Mouse (Mus musculus) forebrain, embryonic 10.5 days (tissue): ENCODE results near the gene Gm5678. TPM values are rescaled to one million over a fixed set of nuclear protein-coding genes. Genes with fewer than 3 reads are reported as not detected.
A peak's percentile ranks its signal among the peaks of the same experiment; 100 is the strongest.
"Not testable (repeated sequence)": the region's sequence is repeated elsewhere in the genome, so short reads cannot be mapped to it uniquely, and the experiment has no call there.

Source experiments
- DNase-seq: peaks from one replicate; pipeline ENCODE4 v3.0.0-alpha.2; 2017; ENCODE audit warnings: low spot score; ENCODE audit errors: extremely low spot score
- H3K27ac ChIP-seq: fragments of 300-500 bp; sonication (generic); 2 replicates; pipeline ENCODE4 v1.5.1; 2016; ENCODE audit warnings: mild to moderate bottlenecking
- H3K27me3 ChIP-seq: fragments of 300-500 bp; sonication (generic); 2 replicates; pipeline ENCODE4 v1.6.1; 2016; ENCODE audit warnings: mild to moderate bottlenecking; ENCODE audit not compliant: poor library complexity, severe bottlenecking
- H3K36me3 ChIP-seq: fragments of 300-500 bp; sonication (generic); replicated peaks from 2 replicates; pipeline ENCODE4 v1.6.1; 2016; ENCODE audit warnings: mild to moderate bottlenecking, moderate library complexity
- H3K4me1 ChIP-seq: fragments of 300-500 bp; sonication (generic); 2 replicates; pipeline ENCODE4 v1.6.1; 2016
- H3K4me3 ChIP-seq: fragments of 300-500 bp; sonication (generic); 2 replicates; pipeline ENCODE4 v1.5.1; 2016; ENCODE audit warnings: mild to moderate bottlenecking, moderate library complexity
- H3K9me3 ChIP-seq: fragments of 300-500 bp; sonication (generic); 2 replicates; pipeline ENCODE4 v1.6.1; 2016; ENCODE audit warnings: mild to moderate bottlenecking, moderate library complexity
- WGBS: fragments of 180-500 bp; shearing (Covaris S2); methylation state at CpG from one replicate; pipeline ENCODE4 v1.1.7; 2016; 5-methylcytosine and 5-hydroxymethylcytosine counted together
- polyA plus RNA-seq: library from polyadenylated mRNA; unstranded; fragments of >200 nt; fragmentation: Nextera tagmentation; extraction: Ambion mirVana; gene quantifications from 2 replicates; pipeline ENCODE4 v1.2.1, GENCODE M21; 2016

Gene Gm5678
- polyA plus RNA-seq, 1 experiment from 2014 or later, result not detected

DNA sequence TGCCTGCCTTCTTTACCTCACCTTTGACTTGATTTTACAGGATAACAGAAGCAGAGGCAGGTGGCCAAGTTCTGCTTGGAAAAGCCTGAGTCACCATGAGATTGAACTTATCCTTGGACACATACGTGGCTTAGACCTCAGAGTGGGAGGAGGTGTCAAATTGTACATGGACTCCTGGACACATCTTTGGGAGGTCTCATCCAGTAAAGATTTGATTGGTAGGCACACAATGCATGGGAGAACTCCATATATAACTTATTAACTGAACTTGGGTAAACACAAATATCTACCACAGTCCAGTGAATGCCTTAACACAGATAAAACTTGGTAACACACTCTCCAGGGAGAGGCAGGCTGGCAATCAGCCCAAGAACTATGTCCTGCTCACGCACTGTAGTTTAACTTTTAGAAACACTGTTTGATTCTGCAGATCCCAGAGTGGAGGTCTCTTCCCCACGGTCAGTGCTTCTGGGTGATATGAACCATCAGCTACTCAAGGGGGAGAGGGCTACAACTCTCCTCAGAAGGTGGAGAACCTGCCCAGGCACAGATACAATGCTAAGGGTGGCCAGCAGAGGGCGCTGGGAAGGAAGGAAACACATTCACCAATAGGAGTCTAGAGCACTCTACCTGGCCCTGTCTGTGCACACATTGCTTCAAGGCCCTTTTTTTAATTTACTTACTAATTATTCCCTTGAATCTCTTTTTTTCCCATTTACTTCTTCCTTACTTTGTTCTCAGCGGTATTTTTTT is 12.6 kb upstream of the Gm5678 start:
- no peaks in the 10 kb centered on the region for H3K4me1 ChIP-seq
- H3K27me3 ChIP-seq, result no peaks in the 10 kb centered on the region
- H3K4me3 ChIP-seq, result no peak overlapping the region
- peaks cover 19% of the 10 kb centered on the region for H3K36me3 ChIP-seq
- DNase-seq, result peak; percentile 55
- 43% methylated on average over 5 of the region's 5 CpGs for WGBS
- H3K9me3 ChIP-seq, result no peaks in the 10 kb centered on the region
- no peak overlapping the region for H3K27ac ChIP-seq

DNA sequence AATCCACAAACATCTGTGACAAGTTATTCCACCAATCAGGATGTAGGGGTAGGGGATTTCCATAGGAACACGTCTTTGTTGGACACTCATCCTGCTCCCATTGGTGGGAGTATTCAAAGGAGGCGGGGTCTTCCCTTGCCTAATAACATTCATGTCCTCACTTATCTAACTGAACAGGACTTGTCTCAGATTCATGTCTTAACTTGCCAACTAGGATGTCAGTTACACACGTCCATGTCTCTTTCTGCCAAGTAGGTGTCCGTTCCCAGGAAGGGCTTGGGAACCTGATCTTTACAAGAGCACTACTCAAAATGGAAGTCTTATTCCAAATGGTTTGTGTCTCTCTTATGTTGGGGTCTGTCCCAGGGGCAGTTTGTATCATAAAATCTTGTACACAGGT is 4.1 kb upstream of the Gm5678 start:
- WGBS, result 88% methylated on average over 4 of the region's 4 CpGs
- H3K4me3 ChIP-seq, result not testable (repeated sequence)

DNA sequence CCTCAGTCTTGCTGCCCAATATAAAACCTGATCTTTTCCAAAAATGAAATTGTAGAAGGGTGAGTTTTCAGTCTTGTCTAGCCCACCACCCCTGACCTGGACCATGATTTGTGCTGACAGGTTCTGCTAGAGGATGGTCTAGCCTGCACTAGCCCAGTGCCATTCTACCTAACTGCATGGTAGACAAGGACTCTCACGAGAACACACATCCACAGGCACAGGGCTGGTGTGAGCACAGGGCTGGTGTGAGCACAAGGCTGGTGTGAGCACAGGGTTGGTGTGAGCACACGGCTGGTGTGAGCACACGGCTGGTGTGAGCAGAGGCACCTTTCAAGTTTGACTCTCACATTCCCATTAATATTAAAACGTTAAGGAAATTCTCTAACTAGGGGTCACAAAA is 3.2 kb upstream of the Gm5678 start:
- no peak for DNase-seq
- Histone ChIP-seq H3K27me3 (no peaks in the 10 kb centered on the region), H3K9me3 (no peaks in the 10 kb centered on the region), H3K4me1 (no peaks in the 10 kb centered on the region), H3K27ac (no peak overlapping the region), H3K36me3 (no peaks in the 10 kb centered on the region), H3K4me3 (no peak overlapping the region)
- WGBS, result 80% methylated on average over 4 of the region's 4 CpGs

More for the DNA sequence above, 4.1 kb upstream of the Gm5678 start:
- H3K36me3 ChIP-seq, H3K27me3 ChIP-seq, H3K9me3 ChIP-seq, H3K27ac ChIP-seq, DNase-seq, H3K4me1 ChIP-seq: not testable (repeated sequence)

DNA sequence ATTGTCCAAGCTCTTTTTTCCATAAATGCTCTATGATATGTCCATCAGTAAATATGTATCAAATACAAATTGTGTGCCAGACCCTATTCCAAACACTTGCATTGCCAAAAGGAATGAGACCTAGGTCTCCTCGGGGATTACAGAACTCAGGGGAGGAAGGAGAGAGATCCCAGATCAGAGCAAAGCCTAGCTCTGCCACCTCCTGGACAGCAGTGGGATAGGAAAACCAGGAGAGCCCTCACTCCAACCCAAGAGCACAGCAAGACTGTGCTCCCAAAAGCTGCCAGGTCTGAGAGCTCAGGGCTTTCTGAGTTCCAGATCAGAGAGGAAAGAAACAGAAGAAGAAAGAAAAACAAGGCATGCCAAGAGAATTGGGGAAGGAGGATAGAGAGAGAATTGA is 1.2 kb upstream of the Gm5678 start:
- no peaks in the 10 kb centered on the region for H3K4me1 ChIP-seq
- no peak for DNase-seq
- 19% methylated on average over 1 of the region's 1 CpGs for WGBS

DNA sequence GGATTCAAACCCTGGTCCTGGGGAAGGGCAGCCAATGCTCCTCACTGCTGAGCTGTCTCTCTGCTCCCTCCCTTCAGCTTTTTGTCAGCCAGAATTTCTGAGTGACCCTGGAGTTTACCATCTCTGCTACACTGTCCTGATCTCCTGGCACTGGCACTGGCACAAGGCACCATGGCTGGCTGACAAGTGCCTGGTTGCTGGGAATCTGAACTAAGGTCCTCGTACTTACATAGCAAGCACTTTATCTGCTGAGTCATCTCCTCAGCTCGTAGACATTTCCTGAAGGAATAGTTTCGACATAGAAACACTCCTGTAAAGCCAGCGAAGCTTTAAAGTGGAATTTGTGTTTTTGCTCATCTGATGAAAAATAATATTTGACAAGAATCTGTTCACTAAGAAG is 16.1 kb downstream of the Gm5678 start:
- Histone ChIP-seq H3K36me3 (no peaks in the 10 kb centered on the region), H3K4me3 (no peak overlapping the region), H3K27ac (no peak overlapping the region), H3K27me3 (no peaks in the 10 kb centered on the region), H3K9me3 (no peaks in the 10 kb centered on the region), H3K4me1 (no peaks in the 10 kb centered on the region)
- DNase-seq, result no peak
- WGBS, result 84% methylated on average over 4 of the region's 4 CpGs

More for the DNA sequence above, 1.2 kb upstream of the Gm5678 start:
- no peaks in the 10 kb centered on the region for H3K36me3 ChIP-seq
- H3K4me3 ChIP-seq, result no peak overlapping the region
- no peak overlapping the region for H3K27ac ChIP-seq
- H3K27me3 ChIP-seq, result no peaks in the 10 kb centered on the region
- no peaks in the 10 kb centered on the region for H3K9me3 ChIP-seq

DNA sequence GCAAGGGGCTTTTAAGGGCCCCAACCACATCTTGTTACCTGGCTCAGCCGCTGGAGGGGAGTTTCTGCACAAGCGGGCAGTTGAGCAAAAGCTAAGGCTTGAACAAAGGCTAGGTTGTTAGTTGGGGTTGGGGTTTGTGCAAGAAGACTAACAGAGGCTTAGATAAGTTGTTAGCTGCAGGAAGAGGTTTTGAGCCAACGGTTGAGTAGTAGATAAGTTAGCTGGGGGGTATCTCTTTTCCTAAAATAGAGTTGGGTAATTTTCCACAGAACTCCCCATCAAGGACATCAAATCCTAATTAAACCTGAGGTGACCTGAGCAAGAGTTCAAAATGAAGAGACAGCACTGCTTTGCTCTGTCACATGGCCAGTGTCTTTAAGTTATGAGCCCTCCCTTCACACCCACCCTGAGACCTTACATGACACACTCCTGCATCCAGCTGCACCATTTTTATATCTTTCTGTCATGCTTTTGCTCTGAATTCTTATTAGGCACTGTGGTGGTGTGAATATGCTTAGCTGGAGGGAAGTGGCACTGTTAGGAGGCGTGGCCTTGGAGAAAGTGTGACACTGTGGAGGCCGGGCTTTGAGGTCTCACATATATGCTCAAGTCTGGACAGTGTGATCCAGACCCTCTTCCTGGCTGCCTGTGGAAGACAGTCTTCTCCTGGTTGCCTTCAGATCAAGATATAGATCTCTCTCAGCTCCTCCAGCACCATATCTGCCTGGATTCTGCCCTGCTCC is 20.7 kb downstream of the Gm5678 start:
- H3K9me3 ChIP-seq, result no peaks in the 10 kb centered on the region
- no peaks in the 10 kb centered on the region for H3K27me3 ChIP-seq
- H3K27ac ChIP-seq, result no peak overlapping the region
- H3K4me3 ChIP-seq, result no peak overlapping the region
- DNase-seq, result no peak
- no peaks in the 10 kb centered on the region for H3K4me1 ChIP-seq
- H3K36me3 ChIP-seq, result no peaks in the 10 kb centered on the region
- WGBS, result 89% methylated on average over 5 of the region's 5 CpGs

DNA sequence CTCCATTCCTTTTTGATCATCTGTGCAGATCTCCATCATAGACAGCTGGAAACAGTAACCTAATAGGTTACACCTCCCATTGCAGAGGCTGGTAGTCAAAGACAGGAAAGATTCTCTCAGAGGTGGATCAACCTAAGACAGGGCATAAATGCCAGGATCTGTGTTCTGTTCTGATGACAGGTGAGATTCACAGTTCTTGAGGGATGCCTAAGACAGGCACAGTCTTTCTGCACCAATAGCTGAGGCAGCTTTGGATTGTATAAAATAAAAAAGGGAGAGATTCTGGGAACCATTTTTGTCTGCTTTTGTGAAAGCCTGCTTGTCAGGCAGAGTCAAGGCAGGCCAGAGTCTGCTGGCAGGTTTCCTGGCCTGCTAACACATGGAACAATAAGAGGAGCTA is 40.1 kb downstream of the Gm5678 start:
- no peaks in the 10 kb centered on the region for H3K27me3 ChIP-seq
- H3K27ac ChIP-seq, result no peak overlapping the region
- H3K36me3 ChIP-seq, result no peaks in the 10 kb centered on the region
- no peak for DNase-seq
- H3K4me3 ChIP-seq, result no peak overlapping the region
- peaks cover 19% of the 10 kb centered on the region for H3K9me3 ChIP-seq
- H3K4me1 ChIP-seq, result no peaks in the 10 kb centered on the region

DNA sequence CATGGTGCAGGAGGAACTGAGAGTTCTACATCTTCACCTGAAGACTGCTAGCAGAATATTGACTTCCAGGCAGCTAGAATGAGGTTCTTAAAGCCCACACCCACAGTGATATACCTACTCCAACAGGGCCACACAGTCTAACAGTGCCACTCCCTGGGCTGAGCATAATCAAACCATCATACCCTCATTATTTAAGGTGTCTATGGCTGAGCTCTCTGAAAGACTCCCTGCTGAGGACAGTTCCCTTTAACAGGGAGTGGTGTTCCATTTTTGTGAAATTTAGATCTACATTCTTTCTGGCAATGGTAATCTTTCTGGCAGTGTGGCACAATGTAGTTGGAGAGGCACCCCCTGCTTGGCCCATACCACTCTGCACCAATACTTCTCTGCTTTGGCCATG is 41.6 kb downstream of the Gm5678 start:
- no peak overlapping the region for H3K4me3 ChIP-seq
- DNase-seq, result no peak
- no peaks in the 10 kb centered on the region for H3K27me3 ChIP-seq
- peaks cover 19% of the 10 kb centered on the region for H3K9me3 ChIP-seq
- no peak overlapping the region for H3K27ac ChIP-seq
- H3K4me1 ChIP-seq, result no peaks in the 10 kb centered on the region
- no peaks in the 10 kb centered on the region for H3K36me3 ChIP-seq

DNA sequence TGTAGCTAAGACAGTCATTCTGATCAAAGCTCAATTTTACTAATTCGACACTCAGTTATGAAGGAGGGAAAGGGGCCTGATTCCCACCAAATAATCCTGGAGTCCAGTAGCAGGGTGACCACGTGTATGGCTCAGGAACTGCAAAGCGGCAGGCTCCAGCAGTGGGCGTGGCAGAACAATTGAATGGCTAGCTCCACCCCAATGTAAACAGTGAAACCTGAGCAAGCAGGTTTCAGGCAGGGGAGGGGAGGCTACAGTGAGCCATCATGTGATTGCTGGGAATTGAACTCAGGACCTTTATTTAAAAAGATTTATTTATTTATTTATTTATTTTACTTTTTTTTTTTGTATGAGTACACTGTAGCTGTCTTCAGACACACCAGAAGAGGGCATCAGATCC is 42.6 kb downstream of the Gm5678 start:
- WGBS, result 45% methylated on average over 4 of the region's 4 CpGs
- H3K9me3 ChIP-seq, result peaks cover 19% of the 10 kb centered on the region
- H3K27me3 ChIP-seq, H3K27ac ChIP-seq, DNase-seq, H3K36me3 ChIP-seq, H3K4me1 ChIP-seq, H3K4me3 ChIP-seq: not testable (repeated sequence)

DNA sequence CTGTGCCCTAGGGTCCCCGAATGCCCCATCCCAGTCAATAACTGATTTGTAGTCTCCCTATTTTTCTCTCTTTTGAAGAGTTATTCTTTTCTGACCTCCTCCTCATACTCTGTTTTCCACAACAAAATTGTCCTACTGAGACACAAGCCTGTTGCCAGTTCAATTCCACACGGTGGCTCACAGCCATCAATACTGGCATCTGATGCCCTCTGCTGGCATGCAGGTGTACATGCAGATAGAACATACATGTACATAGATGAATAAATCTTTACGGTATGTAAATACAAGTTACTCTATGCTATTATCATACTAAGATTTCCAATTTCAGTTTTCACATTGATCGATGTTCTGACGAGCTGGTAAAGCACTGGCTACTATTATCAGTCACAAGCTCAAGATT is 43.2 kb downstream of the Gm5678 start:
- Histone ChIP-seq H3K9me3 (peaks cover 19% of the 10 kb centered on the region), H3K36me3 (no peaks in the 10 kb centered on the region), H3K4me1 (no peaks in the 10 kb centered on the region), H3K27ac (no peak overlapping the region), H3K4me3 (no peak overlapping the region), H3K27me3 (no peaks in the 10 kb centered on the region)
- WGBS, result 96% methylated on average over 5 of the region's 5 CpGs
- no peak for DNase-seq

DNA sequence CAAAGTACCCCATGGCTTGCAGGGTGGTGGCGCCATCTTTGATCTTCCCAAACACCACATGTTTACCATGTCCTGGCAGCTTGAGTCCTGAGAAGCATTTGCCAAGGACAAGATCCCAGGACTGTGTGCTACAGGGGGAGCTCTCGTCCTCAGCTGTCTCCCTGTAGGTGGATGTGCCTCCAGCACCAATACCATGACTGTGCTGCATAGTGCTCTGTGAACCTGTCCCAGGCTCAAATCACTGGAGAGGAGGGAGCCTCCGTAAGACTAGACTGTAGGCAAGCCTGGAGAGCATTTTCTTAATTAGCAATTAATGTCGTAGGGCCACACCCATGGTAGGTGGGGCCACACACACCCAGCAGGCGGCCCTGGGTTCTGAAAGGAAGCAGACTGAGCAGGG is 48.5 kb downstream of the Gm5678 start:
- WGBS, result 84% methylated on average over 5 of the region's 5 CpGs
- H3K4me1 ChIP-seq, result no peaks in the 10 kb centered on the region
- H3K27ac ChIP-seq, result no peak overlapping the region
- peaks cover 17% of the 10 kb centered on the region for H3K27me3 ChIP-seq
- no peak overlapping the region for H3K4me3 ChIP-seq
- DNase-seq, result no peak
- peaks cover 5% of the 10 kb centered on the region; the same call in 1 of the 2 replicates for H3K9me3 ChIP-seq
- H3K36me3 ChIP-seq, result no peaks in the 10 kb centered on the region

DNA sequence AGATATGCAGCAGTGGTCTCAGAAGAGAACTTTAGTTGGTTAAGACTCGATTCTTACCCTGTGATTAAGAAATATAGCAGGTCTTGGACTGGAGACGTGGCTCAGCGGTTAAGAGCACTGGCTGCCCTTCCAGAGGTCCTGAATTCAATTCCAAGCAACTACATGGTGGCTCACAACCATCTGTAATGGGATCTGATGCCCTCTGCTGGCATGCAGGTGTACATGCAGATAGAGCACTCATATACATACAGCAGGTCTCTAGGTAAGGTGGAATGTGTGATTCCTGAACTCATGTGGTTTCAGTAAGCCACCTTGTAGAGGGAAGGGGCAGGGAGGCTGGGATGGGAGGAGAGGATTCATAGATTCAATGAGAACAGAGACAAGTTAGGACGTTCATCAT is 50.3 kb downstream of the Gm5678 start:
- peaks cover 9% of the 10 kb centered on the region; the same call in 1 of the 2 replicates for H3K9me3 ChIP-seq
- no peak for DNase-seq
- peaks cover 35% of the 10 kb centered on the region for H3K27me3 ChIP-seq
- H3K36me3 ChIP-seq, result no peaks in the 10 kb centered on the region
- no peak overlapping the region for H3K4me3 ChIP-seq
- H3K27ac ChIP-seq, result no peak overlapping the region
- WGBS, result 84% methylated on average over 4 of the region's 4 CpGs
- H3K4me1 ChIP-seq, result peaks cover 12% of the 10 kb centered on the region

DNA sequence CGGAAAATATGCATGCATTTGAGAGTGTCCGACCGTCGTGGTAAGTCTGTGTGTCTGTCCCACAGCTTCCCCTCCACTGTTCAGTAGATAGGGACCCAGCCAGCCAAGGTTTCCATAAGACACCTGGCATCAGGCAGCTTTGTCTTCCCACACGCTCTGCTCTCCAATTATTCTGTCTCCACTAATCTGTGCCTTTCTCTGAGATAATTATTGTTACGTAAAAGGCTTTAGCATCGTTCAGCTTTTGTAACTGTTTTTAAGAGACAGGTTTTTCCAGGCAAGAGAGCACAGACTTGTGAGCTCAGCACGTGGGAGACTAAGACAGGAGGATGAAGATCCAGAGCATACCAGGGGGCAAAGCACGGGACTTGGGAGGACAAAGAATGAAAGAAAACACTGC is 51.3 kb downstream of the Gm5678 start:
- Histone ChIP-seq H3K27ac (no peak overlapping the region), H3K4me1 (peaks cover 21% of the 10 kb centered on the region), H3K36me3 (no peaks in the 10 kb centered on the region), H3K4me3 (no peak overlapping the region), H3K9me3 (peaks cover 9% of the 10 kb centered on the region; the same call in 1 of the 2 replicates), H3K27me3 (peaks cover 44% of the 10 kb centered on the region)
- DNase-seq, result no peak
- WGBS, result 58% methylated on average over 9 of the region's 9 CpGs
